Mouse (Mus musculus): Measurements from ENCODE around the gene Tyrobp.

The Tyrobp gene

DNA sequence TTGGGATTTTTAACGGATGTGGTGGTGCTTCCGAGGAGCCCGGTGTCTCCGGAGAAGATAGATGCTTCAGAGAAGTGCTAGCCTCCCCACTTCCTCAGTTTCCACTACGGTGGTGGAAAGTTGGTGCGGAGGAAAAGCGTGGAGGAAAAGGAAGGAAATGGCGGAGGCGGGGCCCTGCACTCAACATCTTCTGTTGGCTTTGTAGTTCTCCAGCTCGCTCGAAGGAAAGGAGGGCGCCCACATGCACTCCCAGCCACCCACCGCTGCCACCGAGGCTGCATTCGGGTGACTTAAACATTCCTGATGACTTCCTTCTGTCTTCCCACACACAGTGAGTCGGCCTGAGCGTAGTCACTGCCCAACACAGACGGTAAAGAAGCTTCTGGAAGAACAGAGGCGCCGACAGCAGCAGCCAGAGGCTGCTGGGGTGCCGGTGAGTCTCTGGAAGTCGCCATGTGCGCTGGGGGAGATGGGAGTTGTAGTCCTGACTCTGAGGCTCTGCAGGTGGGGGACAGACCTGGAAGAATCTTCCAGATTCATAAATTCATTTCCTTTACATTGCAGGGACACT is 9.6 kb downstream of the Tyrobp start:
- no peak for DNase-seq (ENCODE audit: extremely low spot score, low read depth, low spot score)

- DNase-seq (ENCODE audit: extremely low spot score, low read depth, low spot score): no peak
These were observed 15.8 kb downstream of the Tyrobp start for GRCm38 (mm10) chr7:30429327-30429726.

GRCm38 (mm10) chr7:30430191-30430590 is 16.6 kb downstream of the Tyrobp start:
- DNase-seq (ENCODE audit: extremely low spot score, low read depth, low spot score): no peak

DNA sequence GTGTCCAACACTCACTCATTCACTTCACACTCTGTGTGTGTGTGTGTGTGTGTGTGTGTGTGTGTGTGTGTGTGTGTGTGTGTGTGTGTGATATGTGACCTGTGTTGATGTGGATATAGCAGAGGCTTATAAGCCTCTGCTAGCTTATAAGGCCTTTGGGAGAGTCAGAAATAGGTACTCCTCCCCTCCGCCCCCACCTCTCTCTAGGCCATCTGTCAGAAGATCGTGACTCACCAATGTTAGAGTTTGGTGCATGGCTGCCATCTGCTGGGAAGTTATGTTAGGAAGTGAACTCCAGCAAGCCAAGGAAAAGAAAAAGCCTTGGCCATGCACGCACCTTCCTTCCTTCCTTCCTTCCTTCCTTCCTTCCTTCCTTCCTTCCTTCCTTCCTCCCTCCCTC is 18.2 kb downstream of the Tyrobp start:
- no peak for DNase-seq (ENCODE audit: extremely low spot score, low read depth, low spot score)

DNA sequence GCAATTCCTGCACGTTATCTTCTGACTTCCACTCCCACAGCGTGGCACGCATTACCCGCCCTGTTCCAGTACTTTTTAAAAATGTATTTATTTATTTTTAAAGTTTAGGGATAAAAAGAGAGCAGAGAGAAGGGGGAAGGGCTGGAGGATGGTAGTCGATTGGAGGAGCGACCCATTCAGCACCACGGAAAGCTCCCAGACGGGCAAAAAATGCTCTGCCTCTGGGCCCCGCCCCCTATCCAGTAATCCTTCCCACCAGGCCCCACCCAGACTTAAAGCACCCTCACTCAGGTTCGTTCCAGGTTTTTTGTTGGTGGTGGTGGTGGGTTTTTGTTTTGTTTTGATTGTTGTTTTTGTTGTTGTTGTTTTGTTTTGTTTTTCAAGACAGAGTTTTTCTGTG is 20.7 kb downstream of the Tyrobp start:
- no peak for DNase-seq (ENCODE audit: extremely low spot score, low read depth, low spot score)

DNA sequence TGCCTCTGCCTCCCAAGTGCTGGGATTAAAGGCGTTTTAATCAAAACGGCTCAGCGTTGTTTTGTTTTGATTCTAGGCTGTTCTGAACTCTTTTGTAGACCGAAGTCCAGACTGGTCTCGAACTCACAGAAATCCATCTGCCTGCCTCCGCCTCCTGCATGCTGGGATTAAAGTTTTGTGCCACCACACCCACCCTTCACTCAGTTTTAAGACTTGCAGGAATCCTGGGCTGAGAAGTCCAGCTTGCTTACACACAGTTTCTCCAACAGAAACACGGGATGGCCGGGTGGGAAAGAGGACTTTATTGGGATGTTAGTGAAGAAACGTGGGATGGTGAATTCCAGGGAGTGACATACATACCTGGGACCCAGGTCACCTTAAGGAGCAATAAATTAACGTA is 21.1 kb downstream of the Tyrobp start:
- no peak for DNase-seq (ENCODE audit: extremely low spot score, low read depth, low spot score)

- no peak for DNase-seq (ENCODE audit: extremely low spot score, low read depth, low spot score)
These were observed 21.6 kb downstream of the Tyrobp start for GRCm38 (mm10) chr7:30435156-30435555.

DNA sequence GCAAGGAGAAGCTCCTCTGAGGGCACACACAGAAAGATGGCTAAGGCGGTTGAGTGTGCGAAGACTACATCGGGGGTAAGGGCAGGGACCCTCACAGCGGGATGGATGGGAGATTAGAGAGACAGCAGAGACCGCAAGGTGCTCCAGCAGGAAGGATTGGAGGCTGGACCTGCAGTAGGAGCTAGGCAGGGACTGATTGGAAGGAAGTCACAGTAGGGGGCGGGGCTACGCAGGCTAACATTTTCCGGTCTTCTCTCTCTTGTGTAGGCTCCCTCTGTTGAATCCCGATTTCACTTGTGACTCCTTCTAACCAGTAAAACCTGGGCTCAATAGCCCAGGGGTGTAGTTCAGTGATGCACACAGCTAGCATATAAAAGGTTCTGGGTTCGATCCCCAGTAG is 23.3 kb downstream of the Tyrobp start:
- no peak for DNase-seq (ENCODE audit: extremely low spot score, low read depth, low spot score)

- no peak for DNase-seq (ENCODE audit: extremely low spot score, low read depth, low spot score)
These were observed 26.2 kb downstream of the Tyrobp start for GRCm38 (mm10) chr7:30439734-30440133.

DNA sequence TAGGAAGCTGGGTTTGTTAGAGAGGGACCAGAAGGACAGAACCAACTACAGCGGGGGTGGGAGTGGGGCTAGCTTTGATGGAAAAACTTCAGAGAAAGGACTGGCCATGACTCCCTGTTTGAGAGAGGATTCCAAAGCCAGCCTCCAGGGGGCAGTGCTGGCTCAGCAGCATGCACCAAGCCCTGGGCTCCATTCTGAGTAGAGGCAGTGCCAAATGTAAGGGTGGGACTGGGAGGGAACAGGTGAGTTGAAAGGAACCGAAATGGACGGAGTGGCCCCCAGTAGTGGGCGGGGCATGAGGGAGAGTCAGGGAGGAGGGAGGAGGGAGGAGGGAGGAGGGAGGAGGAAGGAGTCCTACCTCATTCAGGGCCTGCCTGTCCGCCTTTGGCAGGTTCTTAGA is 27.1 kb downstream of the Tyrobp start:
- DNase-seq (ENCODE audit: extremely low spot score, low read depth, low spot score): no peak

DNA sequence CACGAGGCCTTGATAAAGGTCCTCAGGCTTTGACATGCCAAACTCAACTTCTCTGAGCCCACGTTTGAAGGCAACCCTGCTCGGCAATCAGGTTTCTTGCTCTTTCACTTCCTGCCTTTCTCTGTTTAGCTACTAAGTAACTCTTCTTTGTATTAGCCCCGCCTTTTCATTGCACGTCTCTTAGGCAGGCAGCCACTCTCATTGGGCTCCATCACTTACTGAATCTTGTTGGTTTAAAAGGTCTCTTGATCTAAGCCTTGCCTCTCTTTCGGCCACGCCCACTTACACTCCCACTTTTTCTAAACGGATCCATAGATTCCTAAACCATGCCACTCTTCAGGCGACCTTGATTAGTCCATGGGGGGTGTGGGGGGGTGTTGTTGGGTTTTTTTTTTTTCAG is 30.1 kb downstream of the Tyrobp start:
- DNase-seq (ENCODE audit: extremely low spot score, low read depth, low spot score): no peak

DNA sequence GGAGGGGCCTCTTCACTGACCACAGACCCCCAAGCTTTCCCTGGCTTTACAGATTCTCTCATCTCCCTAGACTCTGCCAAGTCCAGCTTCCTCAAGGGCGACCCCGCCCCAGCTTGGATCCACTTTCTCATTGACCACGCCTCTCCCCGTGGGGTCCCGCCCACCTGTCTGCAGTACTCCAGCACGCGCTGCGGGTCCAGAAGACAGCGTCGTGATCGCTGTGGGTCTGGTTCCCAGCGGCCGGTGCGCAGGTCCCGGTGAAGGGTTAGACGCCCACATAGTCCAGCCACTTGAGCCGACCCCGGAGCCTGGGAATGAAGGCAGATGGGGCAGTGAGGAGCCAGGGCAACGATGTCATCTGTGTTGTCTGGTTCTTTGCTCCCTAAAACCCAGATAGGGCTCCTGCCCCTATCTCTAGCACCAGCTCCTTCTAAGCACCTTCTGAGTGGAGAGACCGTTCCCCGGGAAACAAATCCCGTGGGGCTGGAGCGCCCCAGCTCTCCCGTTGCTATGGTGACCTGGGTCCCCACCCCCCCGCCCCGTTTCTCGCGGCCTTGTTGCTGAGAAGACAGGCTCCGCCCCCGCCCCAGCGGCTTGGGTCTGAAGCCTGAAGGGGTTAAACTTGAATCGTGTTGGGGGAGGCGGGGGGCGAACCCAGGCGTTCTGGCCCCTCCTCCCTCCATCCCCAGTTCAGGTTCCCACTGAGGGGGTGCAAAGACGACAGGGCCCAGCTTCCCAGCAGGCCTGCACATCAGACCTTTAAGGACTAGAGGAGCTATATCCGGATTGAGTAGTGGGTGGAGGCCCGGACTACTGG is 30.8 kb downstream of the Tyrobp start:
- no peak for DNase-seq (ENCODE audit: extremely low spot score, low read depth, low spot score)

DNA sequence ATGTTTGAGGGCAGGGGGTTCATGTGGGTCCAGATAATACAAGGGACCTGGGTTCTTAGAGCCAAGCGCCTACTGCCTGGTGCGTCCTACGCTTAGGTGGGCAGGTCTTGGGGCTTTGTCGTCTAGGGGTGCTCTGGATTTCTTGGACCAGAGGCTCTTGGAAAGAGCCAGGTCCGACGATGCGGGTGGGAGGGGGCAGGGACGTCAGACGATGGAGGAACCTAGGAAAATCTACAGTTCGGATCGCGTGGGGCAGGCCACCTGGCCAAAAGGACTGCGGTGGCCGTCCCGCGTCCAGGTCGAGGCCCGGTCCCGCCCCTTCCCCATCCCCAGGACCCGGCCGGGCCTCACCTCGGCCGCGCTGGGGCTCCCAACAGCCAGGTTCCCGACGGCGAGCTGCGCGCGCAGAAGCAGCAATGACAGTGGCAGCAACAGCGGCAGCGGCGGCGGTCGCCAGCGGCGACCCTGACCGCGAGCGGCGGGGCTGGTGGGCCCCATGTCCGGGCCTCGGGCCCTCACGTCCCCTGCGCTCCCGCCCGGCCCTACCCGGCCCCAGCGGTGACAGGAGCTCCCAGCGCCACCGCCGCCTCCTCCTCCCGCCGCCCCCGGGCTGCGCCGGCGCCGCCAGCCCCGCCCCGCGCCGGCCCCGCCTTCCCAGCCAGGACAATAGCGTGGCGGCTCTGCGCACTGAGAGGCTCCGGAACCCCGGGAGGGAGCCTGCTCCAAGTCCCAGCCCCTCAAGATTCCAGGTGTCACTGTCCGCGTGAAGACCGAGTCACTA is 31.6 kb downstream of the Tyrobp start, which contains the start of gene Aplp1:
Aplp1 (minus strand) TSS at position 565 of the 781 bp plus-strand sequence.
- no peak for DNase-seq (ENCODE audit: extremely low spot score, low read depth, low spot score)

DNA sequence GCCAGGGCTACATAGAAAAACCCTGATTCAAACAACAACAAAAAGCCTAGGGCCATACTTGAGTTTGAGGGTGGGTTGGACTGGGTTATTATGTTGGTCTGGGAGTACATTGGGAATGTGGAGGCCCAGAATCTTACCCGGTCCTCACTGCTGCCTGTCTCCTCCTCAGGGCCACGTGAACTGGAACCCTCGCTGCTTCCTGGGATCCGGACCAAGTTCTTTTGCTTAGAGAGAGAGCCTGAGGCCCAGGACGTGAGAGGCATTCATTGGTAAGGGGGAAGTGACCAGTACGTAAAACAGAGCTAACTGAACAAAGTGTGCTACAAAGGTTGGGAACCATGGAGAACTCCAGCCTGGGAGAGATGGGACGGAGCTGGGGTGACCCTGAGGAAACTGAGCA is 36.7 kb downstream of the Tyrobp start:
- DNase-seq (ENCODE audit: extremely low spot score, low read depth, low spot score): no peak

DNA sequence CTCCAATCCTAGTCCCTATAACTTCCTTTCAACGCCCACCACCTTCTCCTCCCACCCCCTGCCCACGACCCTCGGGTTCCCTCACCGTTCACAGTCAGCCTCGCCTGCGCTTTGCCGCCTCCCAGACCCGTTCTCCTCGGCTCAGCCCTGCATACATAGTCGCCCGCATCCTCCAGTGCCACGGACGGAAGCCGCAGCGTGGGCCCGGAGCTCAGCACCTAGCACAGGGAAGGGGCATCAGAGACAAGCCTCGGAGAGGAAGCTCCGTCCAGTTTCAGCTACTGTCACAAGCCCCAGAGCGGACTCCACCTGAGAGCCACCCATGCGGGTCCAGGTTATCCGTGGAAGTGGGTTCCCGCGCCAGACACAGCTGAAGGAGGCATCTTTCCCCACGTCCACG is 39.8 kb downstream of the Tyrobp start:
- DNase-seq (ENCODE audit: extremely low spot score, low read depth, low spot score): no peak

DNA sequence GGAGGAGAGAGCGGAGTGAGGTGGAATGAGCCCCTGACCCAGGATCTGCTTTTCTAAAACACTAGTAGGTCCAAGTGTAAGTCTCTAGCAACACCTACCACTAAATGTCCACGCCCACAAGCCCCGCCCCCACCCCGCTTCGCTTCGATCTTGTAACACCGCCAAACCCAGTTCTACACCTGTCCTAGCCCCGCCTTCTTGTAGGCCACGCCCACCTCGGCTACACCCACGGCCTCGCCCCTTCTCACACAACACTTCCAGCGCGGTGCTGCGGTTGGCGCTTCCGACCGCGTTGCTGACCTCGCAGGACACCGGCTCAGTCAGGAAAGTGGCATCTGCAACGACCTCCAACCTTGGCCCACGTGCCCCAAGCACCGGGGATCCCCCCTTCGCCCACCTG is 40.2 kb downstream of the Tyrobp start:
- DNase-seq (ENCODE audit: extremely low spot score, low read depth, low spot score): no peak

GRCm38 (mm10) chr7:30454259-30454658 is 40.7 kb downstream of the Tyrobp start:
- DNase-seq (ENCODE audit: extremely low spot score, low read depth, low spot score): no peak

DNA sequence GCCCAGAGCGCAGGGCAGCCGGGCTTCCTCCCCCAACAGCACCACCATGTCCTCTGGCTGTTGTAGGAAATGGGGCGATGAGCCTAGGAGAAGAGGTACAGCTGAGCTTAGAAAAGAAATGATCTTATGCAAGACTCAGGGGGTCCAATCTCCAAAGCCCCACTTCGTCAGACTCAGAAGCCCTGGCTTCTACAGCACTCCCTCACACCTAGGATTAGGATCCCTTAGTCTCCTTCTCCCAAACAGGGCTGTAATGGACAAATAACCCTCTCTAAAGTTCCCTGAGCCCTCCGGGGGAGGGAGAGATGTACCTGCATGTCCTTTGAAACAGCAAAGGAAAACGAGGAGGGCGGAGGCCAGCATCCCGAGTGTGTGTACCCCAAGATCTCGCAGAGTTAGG is 42.9 kb downstream of the Tyrobp start:
- no peak for DNase-seq (ENCODE audit: extremely low spot score, low read depth, low spot score)

- DNase-seq (ENCODE audit: extremely low spot score, low read depth, low spot score): no peak
These were observed 43.5 kb downstream of the Tyrobp start for GRCm38 (mm10) chr7:30456911-30457628.

DNA sequence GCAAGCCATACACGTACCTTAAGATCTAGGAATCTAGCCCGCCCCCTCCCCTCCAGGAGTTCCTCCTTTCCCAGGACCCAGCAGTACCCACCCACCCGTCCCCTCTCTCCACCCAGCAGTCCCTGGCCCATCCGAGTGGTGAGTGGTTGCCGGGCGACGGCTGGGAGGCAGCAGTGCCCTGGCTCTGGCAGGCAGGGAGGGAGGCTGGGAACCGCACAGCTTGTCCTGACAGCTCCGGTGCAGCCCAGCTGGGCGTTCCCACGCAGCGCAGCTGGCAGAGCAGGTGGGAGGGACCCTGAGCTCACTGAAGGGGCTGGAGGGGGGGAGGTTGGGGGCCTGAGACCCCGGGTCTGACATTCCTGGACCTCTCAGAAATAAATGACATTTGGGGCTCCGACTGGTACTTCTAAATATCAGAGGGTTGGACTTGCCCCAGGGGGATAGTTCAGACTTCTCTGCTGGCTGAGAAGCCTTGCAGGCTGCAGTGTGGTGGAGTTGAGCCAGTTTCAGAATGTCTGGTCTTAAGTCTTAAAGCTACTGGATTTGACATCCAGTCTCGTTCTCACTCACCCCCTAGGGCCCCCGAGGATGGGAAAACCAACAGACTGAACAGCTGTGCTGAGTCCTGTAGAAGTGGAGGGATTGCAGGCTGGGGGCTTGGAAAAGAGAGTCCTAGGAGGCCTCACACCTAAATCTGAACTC is 44.2 kb downstream of the Tyrobp start, which contains the start of the genes Kirrel2 and Nphs1:
Kirrel2 (minus strand) TSS at position 62 of the 702 bp plus-strand sequence.
Nphs1 (plus strand) TSS at position 687 of the 702 bp plus-strand sequence.
- no peak for DNase-seq (ENCODE audit: extremely low spot score, low read depth, low spot score)
